Mouse (Mus musculus): ENCODE measurements around the gene Gm21738.
"Not testable (repeated sequence)": the region's sequence is repeated elsewhere in the genome, so short reads cannot be mapped to it uniquely, and the experiment has no call there.

Gm21738 gene

DNA sequence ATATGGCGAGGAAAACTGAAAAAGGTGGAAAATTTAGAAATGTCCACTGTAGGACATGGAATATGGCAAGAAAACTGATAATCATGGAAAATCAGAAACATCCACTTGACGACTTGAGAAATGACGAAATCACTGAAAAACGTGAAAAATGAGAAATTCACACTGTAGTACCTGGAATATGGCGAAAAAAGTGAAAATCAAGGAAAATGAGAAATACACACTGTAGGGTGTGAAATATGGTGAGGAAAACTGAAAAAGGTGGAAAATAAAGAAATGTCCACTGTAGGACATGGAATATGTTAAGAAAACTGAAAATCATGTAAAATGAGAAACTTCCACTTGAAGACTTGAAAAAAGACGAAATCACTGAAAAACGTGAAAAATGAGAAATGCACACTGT lies at the start of gene Gm21738:
Gene Gm21738, minus strand, starts transcription at position 101 of the 400 bp plus-strand sequence.
- not testable (repeated sequence) for DNase-seq (ENCODE audit: low spot score in 2 of 2)

DNA sequence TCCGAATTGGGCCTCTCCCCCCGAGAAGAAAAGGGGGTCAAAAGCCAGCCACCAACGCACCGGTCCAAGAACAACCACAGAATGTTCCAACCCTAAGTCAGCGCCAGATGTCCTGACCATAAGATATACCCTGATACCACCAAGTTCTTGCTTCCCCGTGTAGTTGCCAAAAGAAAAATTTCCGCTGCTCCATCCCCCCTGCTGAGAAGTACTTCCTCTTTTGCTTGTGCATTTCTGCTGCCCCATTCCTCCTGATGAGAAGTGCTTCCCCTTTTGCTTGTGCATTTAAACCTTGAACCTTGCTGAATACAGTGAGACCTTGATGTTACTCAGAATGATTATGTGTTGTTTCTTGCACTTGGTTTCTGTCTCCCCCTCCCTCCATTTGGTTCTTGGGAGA lies 35.0 kb downstream of the Gm21738 start:
- not testable (repeated sequence) for DNase-seq (ENCODE audit: low spot score in 2 of 2)

Measured in frontal cortex, postnatal 25 days (tissue).